Mouse (Mus musculus): Measurements from ENCODE around the gene Cggbp1.

DNA sequence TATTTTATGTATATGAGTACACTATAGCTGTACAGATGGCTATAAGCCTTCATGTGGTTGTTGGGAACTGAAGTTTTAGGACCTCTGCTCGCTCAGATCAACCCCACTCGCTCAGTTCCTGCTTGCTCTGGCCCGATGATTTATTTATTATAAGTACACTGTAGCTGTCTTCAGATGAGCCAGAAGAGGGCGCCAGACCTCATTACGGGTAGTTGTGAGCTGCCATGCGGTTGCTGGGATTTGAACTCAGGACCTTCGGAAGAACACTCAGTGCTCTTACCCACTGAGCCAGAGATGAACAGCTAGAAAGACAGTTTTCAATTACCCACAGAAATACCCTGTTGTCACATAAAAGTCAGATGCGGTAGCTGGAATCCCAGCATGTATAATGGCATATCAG is 5.8 kb upstream of the Cggbp1 start:
- TF ChIP-seq POLR2A (IDR thresholded peaks at IDR 0.05; ENCODE audit: borderline replicate concordance, insufficient read depth, low read length) (no peak), CTCF (IDR thresholded peaks at IDR 0.05; ENCODE audit: borderline replicate concordance, insufficient read depth, low read depth, low read length) (no peak)
